ENCODE assay signal across 24 mouse cellular contexts in genomic region chr12:86764060-86764459, GRCm38 (mm10). TPM values are rescaled to one million over a fixed set of nuclear protein-coding genes. Genes with fewer than 3 reads are reported as not detected.
"Had no signal": no experiment of that assay in that cellular context is flagged by ENCODE, and none has a peak within 500 bp of the region (broad histone marks: within the 10 kb centered on the region; RNA-seq: fewer than 3 reads in every experiment).

No protein-coding gene starts in this region.

- H3K27ac ChIP-seq: macrophage; midbrain, embryonic 13.5 days; midbrain, embryonic 15.5 days; neural tube, embryonic 12.5 days had no signal

- H3K9me3 ChIP-seq: midbrain, embryonic 15.5 days had no signal

- ATAC-seq: midbrain, embryonic 13.5 days; midbrain, embryonic 15.5 days had no signal

- H3K27me3 ChIP-seq: midbrain, embryonic 13.5 days; midbrain, embryonic 15.5 days had no signal

- DNase-seq: lung, adult 18-20 months; lung, embryonic 14.5 days; lung, postnatal 10 days; right cerebral cortex, postnatal 14 days; right cerebral cortex, postnatal 4 days; spleen, adult 18-20 months; thymus, adult 18-20 months; thymus, postnatal 14 days; thymus, postnatal 36 days had no signal

- H3K36me3 ChIP-seq: midbrain, embryonic 13.5 days; midbrain, embryonic 15.5 days; neural tube, embryonic 12.5 days had no signal

- H3K4me3 ChIP-seq: megakaryocyte, embryonic 14.5 days; midbrain, embryonic 13.5 days; midbrain, embryonic 15.5 days; neural tube, embryonic 12.5 days had no signal

- H3K4me1 ChIP-seq: midbrain, embryonic 13.5 days; midbrain, embryonic 15.5 days had no signal

- H3K9ac ChIP-seq: lung, embryonic 14.5 days; midbrain, embryonic 13.5 days; midbrain, embryonic 15.5 days; neural tube, embryonic 12.5 days had no signal

- H3K4me2 ChIP-seq: lung, embryonic 14.5 days; midbrain, embryonic 13.5 days; midbrain, embryonic 15.5 days; neural tube, embryonic 12.5 days had no signal

RNA-seq across cellular contexts. Expression of gene Lrrc74a, which starts 29.9 kb away (rescaled TPM):
- total RNA-seq: megakaryocyte progenitor cell, adult 5-6 weeks; midbrain, postnatal 0 days; monocyte, adult 5-6 weeks; neutrophil, adult 5-6 weeks had no signal
- polyA plus RNA-seq: liver, embryonic 16.5 days; lung, embryonic 14.5 days; lung, embryonic 16.5 days; macrophage; midbrain, embryonic 13.5 days; midbrain, embryonic 15.5 days; midbrain, postnatal 0 days; neural tube, embryonic 12.5 days; neural tube, embryonic 14.5 days; small intestine, adult 2 months; stomach, embryonic 14.5 days; stomach, embryonic 16.5 days had no signal
